In genomic region chr14:54863501-54864312, GRCm38 (mm10) we compare ENCODE assay signal across 8 mouse cellular contexts. TPM values are rescaled to one million over a fixed set of nuclear protein-coding genes. Genes with fewer than 3 reads are reported as not detected.
A peak's percentile ranks its signal among the peaks of the same experiment; 100 is the strongest.
DNase-seq lines count a peak whose midpoint lies in the region; ATAC-seq and TF ChIP-seq lines count a peak whose summit lies in the region.

No protein-coding gene starts in this region.

- H3K4me1 ChIP-seq in forebrain, embryonic 14.5 days (ENCODE audit: control insufficient read depth, insufficient read depth, low read length), result peaks cover 5% of the 10 kb centered on the region
- peaks cover 4% of the 10 kb centered on the region for H3K4me1 ChIP-seq in liver, embryonic 16.5 days (ENCODE audit: control insufficient read depth, low read depth, low read length)
- peaks cover 5% of the 10 kb centered on the region; the same call in 1 of the 2 replicates for H3K4me1 ChIP-seq in neural tube, embryonic 12.5 days
- H3K4me1 ChIP-seq in stomach, postnatal 0 days (replicated peaks; ENCODE audit: control insufficient read depth, insufficient read depth), result no peaks in the 10 kb centered on the region

- peak overlapping the region; percentile 91 for H3K9ac ChIP-seq in forebrain, embryonic 14.5 days (ENCODE audit: low read length)
- H3K9ac ChIP-seq in liver, embryonic 16.5 days (ENCODE audit: low read depth, low read length), result peak overlapping the region; percentile 79
- peak overlapping the region; percentile 91 for H3K9ac ChIP-seq in neural tube, embryonic 12.5 days
- peak overlapping the region; percentile 94 for H3K9ac ChIP-seq in stomach, postnatal 0 days (ENCODE audit: low read length)

- peak overlapping the region; percentile 84 for H3K4me3 ChIP-seq in forebrain, embryonic 14.5 days (ENCODE audit: low read depth, low read length)
- peak overlapping the region; percentile 89 for H3K4me3 ChIP-seq in liver, embryonic 16.5 days (ENCODE audit: low read depth, low read length)
- peak overlapping the region; percentile 87 for H3K4me3 ChIP-seq in neural tube, embryonic 12.5 days
- H3K4me3 ChIP-seq in stomach, postnatal 0 days (ENCODE audit: low read depth, low read length), result peak overlapping the region; percentile 97

- no peaks in the 10 kb centered on the region for H3K27me3 ChIP-seq in forebrain, embryonic 14.5 days (replicated peaks; ENCODE audit: control insufficient read depth, insufficient read depth, low read length)
- H3K27me3 ChIP-seq in liver, embryonic 16.5 days (ENCODE audit: control insufficient read depth, insufficient read depth, low read depth, low read length), result no peaks in the 10 kb centered on the region
- no peaks in the 10 kb centered on the region for H3K27me3 ChIP-seq in neural tube, embryonic 12.5 days (replicated peaks)
- no peaks in the 10 kb centered on the region for H3K27me3 ChIP-seq in stomach, postnatal 0 days (ENCODE audit: control insufficient read depth, insufficient read depth, low read length)

- no peaks in the 10 kb centered on the region for H3K36me3 ChIP-seq in forebrain, embryonic 14.5 days (ENCODE audit: control insufficient read depth, insufficient read depth, low read length)
- no peaks in the 10 kb centered on the region for H3K36me3 ChIP-seq in liver, embryonic 16.5 days (ENCODE audit: control insufficient read depth, insufficient read depth)
- H3K36me3 ChIP-seq in neural tube, embryonic 12.5 days, result no peaks in the 10 kb centered on the region
- H3K36me3 ChIP-seq in stomach, postnatal 0 days (ENCODE audit: control insufficient read depth, insufficient read depth, low read length), result no peaks in the 10 kb centered on the region

- ATAC-seq in forebrain, embryonic 14.5 days, result peak; percentile 100
- peak; percentile 100 for ATAC-seq in liver, embryonic 16.5 days (ENCODE audit: low read depth)
- ATAC-seq in neural tube, embryonic 12.5 days (ENCODE audit: low FRiP score, low read depth), result peak; percentile 100
- peak; percentile 100 for ATAC-seq in stomach, postnatal 0 days (ENCODE audit: low FRiP score, low TSS enrichment)

- intact Hi-C loops in heart, postnatal 14 days (cut with DNase I), result loop anchor here (5.0 to 10.0 kb wide), 2 partner anchors 151 to 231 kb away; partner anchors contain the start of genes Cebpe, Thtpa and Zfhx2

- under 1% methylated on average over 52 of the region's 56 CpGs for WGBS in forebrain, embryonic 14.5 days
- 1% methylated on average over 55 of the region's 56 CpGs for WGBS in large intestine, adult 2 months
- WGBS in liver, embryonic 16.5 days (ENCODE audit: insufficient replicate concordance), result under 1% methylated on average over 44 of the region's 56 CpGs
- under 1% methylated on average over 55 of the region's 56 CpGs for WGBS in neural tube, embryonic 12.5 days
- WGBS in stomach, postnatal 0 days, result 0% methylated on average over 50 of the region's 56 CpGs

- TF ChIP-seq EP300 in stomach, postnatal 0 days (optimal IDR thresholded peaks at IDR 0.05), result no peak

- no peaks in the 10 kb centered on the region for H3K9me3 ChIP-seq in forebrain, embryonic 14.5 days (replicated peaks; ENCODE audit: control insufficient read depth, low read length)
- no peaks in the 10 kb centered on the region for H3K9me3 ChIP-seq in liver, embryonic 16.5 days (replicated peaks; ENCODE audit: control insufficient read depth, low read length)
- no peaks in the 10 kb centered on the region for H3K9me3 ChIP-seq in neural tube, embryonic 12.5 days
- H3K9me3 ChIP-seq in stomach, postnatal 0 days (ENCODE audit: control insufficient read depth, low read length), result no peaks in the 10 kb centered on the region

- DNase-seq in ES-CJ7 (ENCODE audit: low read depth, low spot score), result peak; percentile 84
- peak; percentile 90 for DNase-seq in cerebellum, adult 11-12 months
- peak; percentile 96 for DNase-seq in forebrain, embryonic 14.5 days (ENCODE audit: low spot score)
- DNase-seq in heart, postnatal 14 days, result peak; percentile 92
- DNase-seq in large intestine, adult 2 months (ENCODE audit: low read depth, low spot score), result peak; percentile 73
- DNase-seq in stomach, postnatal 0 days (ENCODE audit: low spot score), result peak; percentile 94

- TF ChIP-seq CTCF in stomach, postnatal 0 days (IDR thresholded peaks at IDR 0.05; ENCODE audit: low read depth), result peak; percentile 29; the same call in 1 of the 2 replicates

- peak overlapping the region; percentile 52 for H3K27ac ChIP-seq in forebrain, embryonic 14.5 days (ENCODE audit: low read depth, low read length)
- H3K27ac ChIP-seq in liver, embryonic 16.5 days (ENCODE audit: low read length), result peak overlapping the region; percentile 40
- H3K27ac ChIP-seq in neural tube, embryonic 12.5 days, result 0 out of 2 replicates have a peak overlapping the region, but pooled peaks have one; percentile 27
- H3K27ac ChIP-seq in stomach, postnatal 0 days (replicated peaks), result peak overlapping the region; percentile 86

- H3K4me2 ChIP-seq in forebrain, embryonic 14.5 days (ENCODE audit: low read length), result peak overlapping the region; percentile 74
- peak overlapping the region; percentile 95 for H3K4me2 ChIP-seq in liver, embryonic 16.5 days (ENCODE audit: low read depth, low read length)
- H3K4me2 ChIP-seq in neural tube, embryonic 12.5 days (replicated peaks), result peak overlapping the region; percentile 77
- peak overlapping the region; percentile 88 for H3K4me2 ChIP-seq in stomach, postnatal 0 days (replicated peaks; ENCODE audit: low read depth)

RNA-seq across cellular contexts. Expression of gene Homez, which starts 7.1 kb away (rescaled TPM):
- polyA plus RNA-seq in forebrain, embryonic 14.5 days (2014; fragmentation: Nextera tagmentation; extraction: Ambion mirVana), result 9.3 and 11.7 TPM in 2 replicates
- 1 to 10 TPM; 6.7 to 8.6 TPM for total RNA-seq in heart, postnatal 14 days (2021)
- polyA plus RNA-seq in large intestine, adult 2 months (2012; rRNA removed), result 2.5 and 3.4 TPM in 2 replicates
- polyA plus RNA-seq in liver, embryonic 16.5 days (2015; fragmentation: Nextera tagmentation; extraction: Ambion mirVana), result 2.4 and 2.7 TPM in 2 replicates
- polyA plus RNA-seq in neural tube, embryonic 12.5 days (2016; fragmentation: Nextera tagmentation; extraction: Ambion mirVana), result 15.7 and 16.6 TPM in 2 replicates
- polyA plus RNA-seq in stomach, postnatal 0 days (2015; fragmentation: Nextera tagmentation; extraction: Ambion mirVana), result 4.5 and 5.0 TPM in 2 replicates

RNA-seq across cellular contexts. Expression of gene Ppp1r3e, which starts 13.6 kb away (rescaled TPM):
- polyA plus RNA-seq in forebrain, embryonic 14.5 days (2014; fragmentation: Nextera tagmentation; extraction: Ambion mirVana), result 2.5 TPM in 2 replicates
- total RNA-seq in heart, postnatal 14 days (2021), result 1 to 10 TPM; 2.8 to 5.2 TPM
- polyA plus RNA-seq in large intestine, adult 2 months (2012; rRNA removed), result 9.1 and 11.2 TPM in 2 replicates
- polyA plus RNA-seq in liver, embryonic 16.5 days (2015; fragmentation: Nextera tagmentation; extraction: Ambion mirVana), result 0.51 and 0.55 TPM in 2 replicates
- 1.1 and 1.4 TPM in 2 replicates for polyA plus RNA-seq in neural tube, embryonic 12.5 days (2016; fragmentation: Nextera tagmentation; extraction: Ambion mirVana)
- polyA plus RNA-seq in stomach, postnatal 0 days (2015; fragmentation: Nextera tagmentation; extraction: Ambion mirVana), result 1.7 and 2.2 TPM in 2 replicates

RNA-seq across cellular contexts. Expression of gene Bcl2l2, which starts 19.5 kb away (rescaled TPM):
- 4.0 and 4.4 TPM in 2 replicates for polyA plus RNA-seq in forebrain, embryonic 14.5 days (2014; fragmentation: Nextera tagmentation; extraction: Ambion mirVana)
- total RNA-seq in heart, postnatal 14 days (2021), result 10 to 100 TPM; 35.1 to 39.2 TPM
- polyA plus RNA-seq in large intestine, adult 2 months (2012; rRNA removed), result 31.6 and 48.3 TPM in 2 replicates
- polyA plus RNA-seq in liver, embryonic 16.5 days (2015; fragmentation: Nextera tagmentation; extraction: Ambion mirVana), result 0.42 and 0.69 TPM in 2 replicates
- polyA plus RNA-seq in neural tube, embryonic 12.5 days (2016; fragmentation: Nextera tagmentation; extraction: Ambion mirVana), result 3.8 and 4.1 TPM in 2 replicates
- polyA plus RNA-seq in stomach, postnatal 0 days (2015; fragmentation: Nextera tagmentation; extraction: Ambion mirVana), result 4.3 and 4.7 TPM in 2 replicates

RNA-seq across cellular contexts. Expression of gene Gm20521, which starts 19.5 kb away (rescaled TPM):
- polyA plus RNA-seq in forebrain, embryonic 14.5 days (2014; fragmentation: Nextera tagmentation; extraction: Ambion mirVana), result not detected in 2 replicates
- 1 to 10 TPM; 4.1 to 8.1 TPM for total RNA-seq in heart, postnatal 14 days (2021)
- 0.74 TPM in 1 of 2 replicates, not detected in the other for polyA plus RNA-seq in large intestine, adult 2 months (2012; rRNA removed)
- polyA plus RNA-seq in liver, embryonic 16.5 days (2015; fragmentation: Nextera tagmentation; extraction: Ambion mirVana), result 0.11 TPM in 1 of 2 replicates, not detected in the other
- not detected in 2 replicates for polyA plus RNA-seq in neural tube, embryonic 12.5 days (2016; fragmentation: Nextera tagmentation; extraction: Ambion mirVana)
- polyA plus RNA-seq in stomach, postnatal 0 days (2015; fragmentation: Nextera tagmentation; extraction: Ambion mirVana), result 1.2 TPM in 2 replicates

RNA-seq across cellular contexts. Expression of gene Pabpn1, which starts 28.6 kb away (rescaled TPM):
- 133 and 140 TPM in 2 replicates for polyA plus RNA-seq in forebrain, embryonic 14.5 days (2014; fragmentation: Nextera tagmentation; extraction: Ambion mirVana)
- total RNA-seq in heart, postnatal 14 days (2021), result 10 to 100 TPM; 66.9 to 77.6 TPM
- polyA plus RNA-seq in large intestine, adult 2 months (2012; rRNA removed), result 77.8 and 112 TPM in 2 replicates
- 30.1 and 32.0 TPM in 2 replicates for polyA plus RNA-seq in liver, embryonic 16.5 days (2015; fragmentation: Nextera tagmentation; extraction: Ambion mirVana)
- 214 and 236 TPM in 2 replicates for polyA plus RNA-seq in neural tube, embryonic 12.5 days (2016; fragmentation: Nextera tagmentation; extraction: Ambion mirVana)
- polyA plus RNA-seq in stomach, postnatal 0 days (2015; fragmentation: Nextera tagmentation; extraction: Ambion mirVana), result 46.4 and 56.2 TPM in 2 replicates

Comparison
In these comparisons a context has a peak if more than half of its experiments do, and no peak if none do; other contexts are left out.
1. Peak in every context shown above with its lines: DNase-seq, ATAC-seq, H3K4me3 ChIP-seq and H3K27ac ChIP-seq.
2. H3K27ac ChIP-seq: peak in every context shown above with its lines; median percentile 86 in stomach, postnatal 0 days; 52 in forebrain, embryonic 14.5 days; 40 in liver, embryonic 16.5 days; 27 in neural tube, embryonic 12.5 days.